ENCODE assay signal across 27 mouse cellular contexts in genomic region chr8:123812227-123812626, GRCm38 (mm10). TPM values are rescaled to one million over a fixed set of nuclear protein-coding genes. Genes with fewer than 3 reads are reported as not detected.
A peak's percentile ranks its signal among the peaks of the same experiment; 100 is the strongest.
DNase-seq lines count a peak whose midpoint lies in the region; ATAC-seq and TF ChIP-seq lines count a peak whose summit lies in the region.
"Had no signal": no experiment of that assay in that cellular context is flagged by ENCODE, and none has a peak within 500 bp of the region (broad histone marks: within the 10 kb centered on the region; RNA-seq: fewer than 3 reads in every experiment).

No protein-coding gene starts in this region.

- H3K4me3 ChIP-seq in intestine, postnatal 0 days (ENCODE audit: low read depth, low read length) = no peak overlapping the region
- H3K4me3 ChIP-seq in intestine, embryonic 16.5 days (ENCODE audit: low read length) = no peak overlapping the region
- no peak overlapping the region for H3K4me3 ChIP-seq in liver, embryonic 13.5 days (replicated peaks)
- no peak overlapping the region for H3K4me3 ChIP-seq in liver, embryonic 12.5 days
- H3K4me3 ChIP-seq in liver, embryonic 16.5 days (ENCODE audit: low read depth, low read length) = no peak overlapping the region
- no peak overlapping the region for H3K4me3 ChIP-seq in liver, postnatal 0 days (ENCODE audit: low read depth, low read length)
- no peak overlapping the region for H3K4me3 ChIP-seq in lung, adult 2 months (replicated peaks; ENCODE audit: extremely low read depth, low read depth, low read length)
- H3K4me3 ChIP-seq: embryonic facial prominence, embryonic 10.5 days; embryonic facial prominence, embryonic 13.5 days; erythroblast, embryonic 14.5 days; forebrain, embryonic 12.5 days; forebrain, embryonic 15.5 days; heart, embryonic 12.5 days; heart, embryonic 15.5 days; hindbrain, embryonic 10.5 days; hindbrain, embryonic 13.5 days had no signal

- no peak for DNase-seq in liver, embryonic 13.5 days
- DNase-seq in liver, postnatal 0 days = no peak
- no peak for DNase-seq in lung, adult 2 months
- DNase-seq: adrenal gland, adult 2 months; adrenal gland, postnatal 14 days; cerebellum, adult 11 months; cerebellum, adult 9-11 months; embryo, embryonic 11 days; gastrocnemius, postnatal 25 days; heart, adult 18-20 months; heart, postnatal 10 days; heart, postnatal 36 days had no signal

- TF ChIP-seq EP300 in liver, postnatal 0 days (IDR thresholded peaks at IDR 0.05; ENCODE audit: low read depth) = no peak

- 0 out of 2 replicates have a peak overlapping the region, but pooled peaks have one; percentile 28 for H3K27ac ChIP-seq in intestine, postnatal 0 days (ENCODE audit: low read depth, low read length)
- H3K27ac ChIP-seq in intestine, embryonic 16.5 days (ENCODE audit: low read length) = no peak overlapping the region
- H3K27ac ChIP-seq in liver, embryonic 13.5 days = peak overlapping the region; percentile 59; the same call in 1 of the 2 replicates
- no peak overlapping the region; the same call in 1 of the 2 replicates for H3K27ac ChIP-seq in liver, embryonic 12.5 days
- peak overlapping the region; percentile 81 for H3K27ac ChIP-seq in liver, embryonic 16.5 days (ENCODE audit: low read length)
- peak overlapping the region; percentile 87 for H3K27ac ChIP-seq in liver, postnatal 0 days (ENCODE audit: low read depth)
- H3K27ac ChIP-seq: embryonic facial prominence, embryonic 10.5 days; embryonic facial prominence, embryonic 13.5 days; forebrain, embryonic 12.5 days; forebrain, embryonic 15.5 days; heart, embryonic 15.5 days; hindbrain, embryonic 10.5 days; hindbrain, embryonic 13.5 days had no signal

- no peaks in the 10 kb centered on the region for H3K27me3 ChIP-seq in intestine, postnatal 0 days (replicated peaks; ENCODE audit: control insufficient read depth, insufficient read depth, low read length)
- no peaks in the 10 kb centered on the region for H3K27me3 ChIP-seq in intestine, embryonic 16.5 days (replicated peaks; ENCODE audit: control insufficient read depth, insufficient read depth, low read length)
- no peaks in the 10 kb centered on the region for H3K27me3 ChIP-seq in liver, embryonic 13.5 days
- H3K27me3 ChIP-seq in liver, embryonic 12.5 days (replicated peaks) = no peaks in the 10 kb centered on the region
- no peaks in the 10 kb centered on the region for H3K27me3 ChIP-seq in liver, embryonic 16.5 days (ENCODE audit: control insufficient read depth, insufficient read depth, low read depth, low read length)
- no peaks in the 10 kb centered on the region for H3K27me3 ChIP-seq in liver, postnatal 0 days (ENCODE audit: insufficient read depth, low read length)
- H3K27me3 ChIP-seq: embryonic facial prominence, embryonic 13.5 days; forebrain, embryonic 12.5 days; forebrain, embryonic 15.5 days; heart, embryonic 12.5 days; heart, embryonic 15.5 days; hindbrain, embryonic 13.5 days had no signal

- no peaks in the 10 kb centered on the region for H3K9me3 ChIP-seq in intestine, postnatal 0 days (ENCODE audit: control insufficient read depth)
- H3K9me3 ChIP-seq in intestine, embryonic 16.5 days (ENCODE audit: control insufficient read depth, low read length) = no peaks in the 10 kb centered on the region
- H3K9me3 ChIP-seq in liver, embryonic 13.5 days (replicated peaks) = no peaks in the 10 kb centered on the region
- no peaks in the 10 kb centered on the region for H3K9me3 ChIP-seq in liver, embryonic 12.5 days (replicated peaks)
- no peaks in the 10 kb centered on the region for H3K9me3 ChIP-seq in liver, embryonic 16.5 days (replicated peaks; ENCODE audit: control insufficient read depth, low read length)
- no peaks in the 10 kb centered on the region for H3K9me3 ChIP-seq in liver, postnatal 0 days (ENCODE audit: low read length)
- H3K9me3 ChIP-seq: embryonic facial prominence, embryonic 10.5 days; embryonic facial prominence, embryonic 13.5 days; forebrain, embryonic 12.5 days; forebrain, embryonic 15.5 days; heart, embryonic 12.5 days; heart, embryonic 15.5 days; hindbrain, embryonic 10.5 days; hindbrain, embryonic 13.5 days had no signal

- no peak for TF ChIP-seq CTCF in intestine, postnatal 0 days (IDR thresholded peaks at IDR 0.05; ENCODE audit: low read depth)
- TF ChIP-seq CTCF in liver, postnatal 0 days (IDR thresholded peaks at IDR 0.05; ENCODE audit: low read depth) = no peak
- no peak for TF ChIP-seq CTCF in lung, adult 2 months (IDR thresholded peaks at IDR 0.05; ENCODE audit: insufficient read depth, low read length)

- no peak overlapping the region for H3K4me2 ChIP-seq in intestine, postnatal 0 days (replicated peaks; ENCODE audit: low read depth)
- no peak overlapping the region for H3K4me2 ChIP-seq in intestine, embryonic 16.5 days (ENCODE audit: low read depth, low read length)
- no peak overlapping the region for H3K4me2 ChIP-seq in liver, embryonic 13.5 days
- H3K4me2 ChIP-seq in liver, embryonic 12.5 days = no peak overlapping the region
- H3K4me2 ChIP-seq in liver, embryonic 16.5 days (ENCODE audit: low read depth, low read length) = no peak overlapping the region
- H3K4me2 ChIP-seq in liver, postnatal 0 days (ENCODE audit: low read depth, low read length) = 0 out of 2 replicates have a peak overlapping the region, but pooled peaks have one; percentile 23
- H3K4me2 ChIP-seq: embryonic facial prominence, embryonic 13.5 days; forebrain, embryonic 12.5 days; forebrain, embryonic 15.5 days; heart, embryonic 12.5 days; heart, embryonic 15.5 days; hindbrain, embryonic 13.5 days had no signal

- no peak for TF ChIP-seq POLR2A in lung, adult 2 months (IDR thresholded peaks at IDR 0.05; ENCODE audit: borderline replicate concordance, extremely low read depth, low read depth, low read length)

- H3K36me3 ChIP-seq in intestine, postnatal 0 days (ENCODE audit: control insufficient read depth, insufficient read depth) = peaks cover 13% of the 10 kb centered on the region
- H3K36me3 ChIP-seq in intestine, embryonic 16.5 days (ENCODE audit: control insufficient read depth, insufficient read depth, low read length) = no peaks in the 10 kb centered on the region; the same call in 1 of the 2 replicates
- H3K36me3 ChIP-seq in liver, embryonic 13.5 days = peaks cover 32% of the 10 kb centered on the region
- peaks cover 42% of the 10 kb centered on the region for H3K36me3 ChIP-seq in liver, embryonic 12.5 days
- no peaks in the 10 kb centered on the region; the same call in 1 of the 2 replicates for H3K36me3 ChIP-seq in liver, embryonic 16.5 days (ENCODE audit: control insufficient read depth, insufficient read depth)
- H3K36me3 ChIP-seq in liver, postnatal 0 days (replicated peaks; ENCODE audit: insufficient read depth, low read length) = peaks cover 5% of the 10 kb centered on the region; the same call in 1 of the 2 replicates
- H3K36me3 ChIP-seq: forebrain, embryonic 15.5 days; heart, embryonic 15.5 days had no signal

- 79% methylated on average over 5 of the region's 5 CpGs for WGBS in intestine, postnatal 0 days
- 86% methylated on average over 5 of the region's 5 CpGs for whole genome bisulfite sequencing in intestine, embryonic 16.5 days
- WGBS in liver, embryonic 13.5 days (ENCODE audit: insufficient replicate concordance) = 79% methylated on average over 5 of the region's 5 CpGs
- 82% methylated on average over 5 of the region's 5 CpGs for WGBS in liver, embryonic 12.5 days (ENCODE audit: insufficient replicate concordance)
- 62% methylated on average over 5 of the region's 5 CpGs for WGBS in liver, embryonic 16.5 days (ENCODE audit: insufficient replicate concordance)
- 65% methylated on average over 5 of the region's 5 CpGs for WGBS in liver, postnatal 0 days (ENCODE audit: insufficient replicate concordance)
- 84% methylated on average over 5 of the region's 5 CpGs for WGBS in lung, adult 2 months

- no peak for ATAC-seq in intestine, postnatal 0 days
- no peak for ATAC-seq in intestine, embryonic 16.5 days
- no peak for ATAC-seq in liver, embryonic 13.5 days (ENCODE audit: low read depth)
- no peak for ATAC-seq in liver, embryonic 12.5 days
- peak; percentile 45 for ATAC-seq in liver, embryonic 16.5 days (ENCODE audit: low read depth)
- peak; percentile 66 for ATAC-seq in liver, postnatal 0 days
- ATAC-seq: CD4-positive, CD25-positive, alpha-beta regulatory T cell, adult 4 months; forebrain, embryonic 15.5 days; hindbrain, embryonic 16.5 days had no signal

- no peak overlapping the region for H3K9ac ChIP-seq in intestine, postnatal 0 days (ENCODE audit: low read depth, low read length)
- no peak overlapping the region for H3K9ac ChIP-seq in intestine, embryonic 16.5 days (ENCODE audit: low read depth, low read length)
- no peak overlapping the region for H3K9ac ChIP-seq in liver, embryonic 13.5 days
- no peak overlapping the region for H3K9ac ChIP-seq in liver, embryonic 12.5 days
- no peak overlapping the region for H3K9ac ChIP-seq in liver, embryonic 16.5 days (ENCODE audit: low read depth, low read length)
- H3K9ac ChIP-seq in liver, postnatal 0 days (replicated peaks) = no peak overlapping the region
- H3K9ac ChIP-seq: embryonic facial prominence, embryonic 13.5 days; forebrain, embryonic 12.5 days; forebrain, embryonic 15.5 days; heart, embryonic 12.5 days; heart, embryonic 15.5 days; hindbrain, embryonic 13.5 days had no signal

- H3K4me1 ChIP-seq in intestine, postnatal 0 days (replicated peaks; ENCODE audit: control insufficient read depth, insufficient read depth, low read length) = peaks cover 7% of the 10 kb centered on the region
- peaks cover 48% of the 10 kb centered on the region for H3K4me1 ChIP-seq in intestine, embryonic 16.5 days (ENCODE audit: control insufficient read depth, insufficient read depth, low read length)
- H3K4me1 ChIP-seq in liver, embryonic 13.5 days (replicated peaks) = peaks cover 73% of the 10 kb centered on the region
- peaks cover 74% of the 10 kb centered on the region for H3K4me1 ChIP-seq in liver, embryonic 12.5 days
- H3K4me1 ChIP-seq in liver, embryonic 16.5 days (ENCODE audit: control insufficient read depth, low read depth, low read length) = peaks cover 25% of the 10 kb centered on the region
- peaks cover 27% of the 10 kb centered on the region for H3K4me1 ChIP-seq in liver, postnatal 0 days (ENCODE audit: insufficient read depth)
- H3K4me1 ChIP-seq in lung, adult 2 months (ENCODE audit: control insufficient read depth, insufficient read depth, low read length) = 0 out of 2 replicates have a peak, but pooled peaks cover 2% of the 10 kb centered on the region

RNA-seq across cellular contexts. Expression of gene Rab4a, which starts 6.4 kb away (rescaled TPM):
- polyA plus RNA-seq in intestine, postnatal 0 days (2015; fragmentation: Nextera tagmentation; extraction: Ambion mirVana) = 104 TPM in 2 replicates
- polyA plus RNA-seq in intestine, embryonic 16.5 days (2015; fragmentation: Nextera tagmentation; extraction: Ambion mirVana) = 66.9 and 71.9 TPM in 2 replicates
- polyA plus RNA-seq in liver, embryonic 13.5 days (2015; fragmentation: Nextera tagmentation; extraction: Ambion mirVana) = 30.8 and 31.7 TPM in 2 replicates
- polyA plus RNA-seq in liver, embryonic 12.5 days (2016; fragmentation: Nextera tagmentation; extraction: Ambion mirVana) = 36.3 and 38.3 TPM in 2 replicates
- 34.8 and 37.8 TPM in 2 replicates for polyA plus RNA-seq in liver, embryonic 16.5 days (2015; fragmentation: Nextera tagmentation; extraction: Ambion mirVana)
- 30.4 and 36.3 TPM in 2 replicates for polyA plus RNA-seq in liver, postnatal 0 days (2015; fragmentation: Nextera tagmentation; extraction: Ambion mirVana)
- polyA plus RNA-seq in lung, adult 2 months (2012; rRNA removed) = 7.3 and 7.9 TPM in 2 replicates

RNA-seq across cellular contexts. Expression of gene Ccsap, which starts 47.8 kb away (rescaled TPM):
- polyA plus RNA-seq in intestine, postnatal 0 days (2015; fragmentation: Nextera tagmentation; extraction: Ambion mirVana) = 1.5 and 1.8 TPM in 2 replicates
- polyA plus RNA-seq in intestine, embryonic 16.5 days (2015; fragmentation: Nextera tagmentation; extraction: Ambion mirVana) = 2.3 and 2.7 TPM in 2 replicates
- 2.3 and 2.7 TPM in 2 replicates for polyA plus RNA-seq in liver, embryonic 13.5 days (2015; fragmentation: Nextera tagmentation; extraction: Ambion mirVana)
- 5.5 and 5.8 TPM in 2 replicates for polyA plus RNA-seq in liver, embryonic 12.5 days (2016; fragmentation: Nextera tagmentation; extraction: Ambion mirVana)
- 2.3 and 2.6 TPM in 2 replicates for polyA plus RNA-seq in liver, embryonic 16.5 days (2015; fragmentation: Nextera tagmentation; extraction: Ambion mirVana)
- 1.2 and 1.5 TPM in 2 replicates for polyA plus RNA-seq in liver, postnatal 0 days (2015; fragmentation: Nextera tagmentation; extraction: Ambion mirVana)
- 0.80 and 0.86 TPM in 2 replicates for polyA plus RNA-seq in lung, adult 2 months (2012; rRNA removed)

Comparison
In these comparisons a context has a peak if more than half of its experiments do, and no peak if none do; other contexts are left out.
1. ATAC-seq: peak in liver, embryonic 16.5 days (single experiment) and liver, postnatal 0 days (single experiment); none in intestine, postnatal 0 days (single experiment), intestine, embryonic 16.5 days (single experiment), liver, embryonic 13.5 days (single experiment) and liver, embryonic 12.5 days (single experiment).
2. H3K27ac ChIP-seq: peak in intestine, postnatal 0 days (single experiment), liver, embryonic 13.5 days (single experiment), liver, embryonic 16.5 days (single experiment) and liver, postnatal 0 days (single experiment); none in intestine, embryonic 16.5 days (single experiment) and liver, embryonic 12.5 days (single experiment).